Mouse (Mus musculus) midbrain, embryonic 12.5 days (tissue): Measurements from ENCODE around the gene Ciita. TPM values are rescaled to one million over a fixed set of nuclear protein-coding genes. Genes with fewer than 3 reads are reported as not detected.

Experiments used
- ATAC-seq: fragments of 200-750 bp; cut with Nextera tagmentation; 2 replicates; pipeline ENCODE4 v1.8.0; 2017; ENCODE audit warnings: low read depth, moderate TSS enrichment, moderate library complexity; ENCODE audit not compliant: low FRiP score
- H3K27ac ChIP-seq: fragments of 300-500 bp; sonication (generic); replicated peaks from 2 replicates; pipeline ENCODE4 v1.5.1; 2016; ENCODE audit warnings: mild to moderate bottlenecking
- H3K27me3 ChIP-seq: fragments of 300-500 bp; sonication (generic); 2 replicates; pipeline ENCODE4 v1.6.1; 2016; ENCODE audit warnings: mild to moderate bottlenecking
- H3K36me3 ChIP-seq: fragments of 300-500 bp; sonication (generic); 2 replicates; pipeline ENCODE4 v1.6.1; 2016
- H3K4me1 ChIP-seq: fragments of 300-500 bp; sonication (generic); 2 replicates; pipeline ENCODE4 v1.6.1; 2016
- H3K4me2 ChIP-seq: fragments of 300-500 bp; sonication (generic); replicated peaks from 2 replicates; pipeline ENCODE4 v1.6.1; 2016; ENCODE audit warnings: mild to moderate bottlenecking, moderate library complexity
- H3K4me3 ChIP-seq: fragments of 300-500 bp; sonication (generic); 2 replicates; pipeline ENCODE4 v1.5.1; 2016; ENCODE audit warnings: mild to moderate bottlenecking
- H3K9ac ChIP-seq: fragments of 300-500 bp; sonication (generic); replicated peaks from 2 replicates; pipeline ENCODE4 v1.6.1; 2016; ENCODE audit warnings: mild to moderate bottlenecking, moderate library complexity
- H3K9me3 ChIP-seq: fragments of 300-500 bp; sonication (generic); 2 replicates; pipeline ENCODE4 v1.6.1; 2016; ENCODE audit warnings: mild to moderate bottlenecking
- WGBS: fragments of 180-500 bp; shearing (Covaris S2); methylation state at CpG from one replicate; pipeline ENCODE4 v1.1.7; 2016; 5-methylcytosine and 5-hydroxymethylcytosine counted together
- polyA plus RNA-seq: library from polyadenylated mRNA; unstranded; fragments of >200 nt; fragmentation: Nextera tagmentation; extraction: Ambion mirVana; gene quantifications from 2 replicates; pipeline ENCODE4 v1.2.1, GENCODE M21; 2016

The Ciita gene
- polyA plus RNA-seq, 1 experiment from 2014 or later = 0.46 TPM

DNA sequence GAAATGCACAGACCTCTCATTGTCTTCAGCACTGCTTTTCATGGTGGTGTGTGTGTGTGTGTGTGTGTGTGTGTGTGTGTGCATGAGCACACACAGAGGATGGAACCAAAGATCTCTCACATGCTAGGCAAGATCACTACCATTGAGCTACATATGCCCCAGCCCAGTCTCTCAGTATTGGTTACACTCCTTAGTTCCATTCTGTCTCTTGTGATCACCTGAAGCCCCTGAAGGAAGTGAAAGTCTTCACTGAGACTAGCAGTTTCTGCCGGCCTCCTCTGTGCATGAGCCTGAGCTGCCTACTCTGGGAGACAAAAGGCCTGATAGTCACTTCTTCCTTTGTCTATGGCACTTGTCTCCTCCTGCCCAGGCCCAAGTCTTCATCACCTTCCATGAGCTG is 19.3 kb downstream of the Ciita start:
- Histone ChIP-seq H3K27ac (no peak overlapping the region), H3K9me3 (no peaks in the 10 kb centered on the region), H3K27me3 (no peaks in the 10 kb centered on the region), H3K4me3 (no peak overlapping the region), H3K36me3 (no peaks in the 10 kb centered on the region), H3K4me1 (no peaks in the 10 kb centered on the region), H3K4me2 (no peak overlapping the region), H3K9ac (no peak overlapping the region)
- ATAC-seq = no peak
- WGBS = 48% methylated on average over 1 of the region's 1 CpGs

DNA sequence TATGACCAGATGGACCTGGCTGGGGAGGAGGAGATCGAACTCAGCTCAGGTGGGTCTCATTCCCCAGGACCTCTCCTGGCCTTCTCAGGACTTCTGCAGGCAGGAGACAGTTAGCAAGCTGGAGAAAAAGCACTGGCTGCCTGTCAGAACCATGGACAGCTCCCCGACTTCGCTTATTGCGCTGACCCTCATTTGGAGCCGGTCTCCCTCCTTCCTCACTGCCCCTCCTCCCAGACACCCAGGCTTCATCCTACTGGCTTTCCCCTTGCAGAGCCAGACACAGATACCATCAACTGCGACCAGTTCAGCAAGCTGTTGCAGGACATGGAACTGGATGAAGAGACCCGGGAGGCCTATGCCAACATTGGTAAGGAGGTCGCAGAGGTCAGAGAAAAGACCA is 22.0 kb downstream of the Ciita start:
- Histone ChIP-seq H3K9me3 (no peaks in the 10 kb centered on the region), H3K27ac (no peak overlapping the region), H3K4me1 (no peaks in the 10 kb centered on the region), H3K36me3 (no peaks in the 10 kb centered on the region), H3K4me3 (no peak overlapping the region), H3K27me3 (no peaks in the 10 kb centered on the region; the same call in 1 of the 2 replicates), H3K9ac (no peak overlapping the region), H3K4me2 (no peak overlapping the region)
- WGBS = 17% methylated on average over 8 of the region's 8 CpGs
- no peak for ATAC-seq

DNA sequence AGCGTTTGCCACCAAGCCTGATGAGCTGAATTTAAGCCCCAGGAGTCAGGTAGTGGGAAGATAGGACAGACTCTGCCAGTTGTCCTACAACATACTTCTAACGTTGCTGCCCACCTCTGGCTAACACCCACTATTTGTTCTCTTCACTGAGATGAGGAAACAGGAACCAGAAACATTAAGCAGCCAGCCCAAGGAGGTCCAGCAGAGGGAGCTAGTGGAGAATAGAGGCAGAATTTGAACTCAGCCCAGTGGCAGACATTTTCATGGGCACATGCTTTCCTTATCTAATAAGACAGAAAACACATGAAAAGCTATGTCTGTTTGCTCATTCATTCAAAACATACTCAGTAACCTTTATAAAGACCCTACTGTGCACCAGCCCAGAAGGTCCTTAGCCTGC is 23.2 kb downstream of the Ciita start:
- no peaks in the 10 kb centered on the region for H3K9me3 ChIP-seq
- no peaks in the 10 kb centered on the region for H3K4me1 ChIP-seq
- H3K9ac ChIP-seq = no peak overlapping the region
- no peak overlapping the region for H3K4me2 ChIP-seq
- no peaks in the 10 kb centered on the region; the same call in 1 of the 2 replicates for H3K27me3 ChIP-seq
- ATAC-seq = no peak
- no peak overlapping the region for H3K27ac ChIP-seq
- no peak overlapping the region for H3K4me3 ChIP-seq
- no peaks in the 10 kb centered on the region for H3K36me3 ChIP-seq
- 80% methylated on average over 2 of the region's 2 CpGs for WGBS

DNA sequence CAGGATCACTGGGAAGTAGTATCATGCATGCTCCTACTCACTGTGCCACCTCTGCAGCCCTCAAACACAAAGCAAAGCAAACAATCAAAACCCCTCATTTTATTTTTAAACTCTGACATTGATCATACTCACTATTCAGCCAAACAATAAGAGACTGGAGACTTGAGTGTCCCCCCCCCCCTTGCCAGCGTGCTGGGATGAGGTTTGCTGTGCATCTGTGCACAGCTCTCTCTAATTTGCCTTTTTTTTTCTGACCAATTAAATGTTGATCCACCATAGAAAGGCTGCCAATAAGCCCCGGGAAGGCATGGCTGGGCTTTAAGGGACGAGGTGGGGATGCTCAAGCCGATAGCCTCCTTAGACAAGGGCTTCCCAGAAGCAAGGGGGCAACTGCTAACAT is 27.6 kb downstream of the Ciita start:
- WGBS = 48% methylated on average over 4 of the region's 4 CpGs
- no peaks in the 10 kb centered on the region for H3K9me3 ChIP-seq
- ATAC-seq = no peak
- H3K27me3 ChIP-seq = no peaks in the 10 kb centered on the region; the same call in 1 of the 2 replicates
- no peaks in the 10 kb centered on the region for H3K36me3 ChIP-seq
- no peak overlapping the region for H3K4me2 ChIP-seq
- no peak overlapping the region for H3K27ac ChIP-seq
- no peak overlapping the region for H3K4me3 ChIP-seq
- H3K4me1 ChIP-seq = no peaks in the 10 kb centered on the region
- H3K9ac ChIP-seq = no peak overlapping the region

GRCm38 (mm10) chr16:10508691-10509090 is 28.8 kb downstream of the Ciita start:
- no peaks in the 10 kb centered on the region for H3K4me1 ChIP-seq
- H3K27me3 ChIP-seq = no peaks in the 10 kb centered on the region; the same call in 1 of the 2 replicates
- no peak overlapping the region for H3K27ac ChIP-seq
- no peaks in the 10 kb centered on the region for H3K9me3 ChIP-seq
- no peak overlapping the region for H3K4me3 ChIP-seq
- no peak for ATAC-seq
- H3K36me3 ChIP-seq = no peaks in the 10 kb centered on the region
- 70% methylated on average over 6 of the region's 6 CpGs for WGBS
- H3K9ac ChIP-seq = no peak overlapping the region
- no peak overlapping the region for H3K4me2 ChIP-seq

GRCm38 (mm10) chr16:10510477-10511133 is 30.7 kb downstream of the Ciita start:
- Histone ChIP-seq H3K27ac (no peak overlapping the region), H3K36me3 (no peaks in the 10 kb centered on the region), H3K27me3 (no peaks in the 10 kb centered on the region; the same call in 1 of the 2 replicates), H3K4me3 (no peak overlapping the region), H3K4me1 (no peaks in the 10 kb centered on the region), H3K4me2 (no peak overlapping the region), H3K9me3 (no peaks in the 10 kb centered on the region), H3K9ac (no peak overlapping the region)
- no peak for ATAC-seq
- 56% methylated on average over 14 of the region's 14 CpGs for WGBS

DNA sequence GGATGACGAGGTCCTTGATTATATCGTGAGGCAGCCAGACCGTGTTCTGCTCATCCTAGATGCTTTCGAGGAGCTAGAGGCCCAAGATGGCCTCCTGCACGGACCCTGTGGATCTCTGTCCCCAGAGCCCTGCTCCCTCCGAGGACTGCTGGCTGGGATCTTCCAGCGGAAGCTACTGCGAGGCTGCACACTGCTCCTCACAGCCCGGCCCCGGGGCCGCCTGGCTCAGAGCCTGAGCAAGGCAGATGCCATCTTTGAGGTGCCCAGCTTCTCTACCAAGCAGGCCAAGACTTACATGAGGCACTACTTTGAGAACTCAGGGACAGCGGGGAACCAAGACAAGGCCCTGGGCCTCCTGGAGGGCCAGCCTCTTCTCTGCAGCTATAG is 31.3 kb downstream of the Ciita start:
- no peaks in the 10 kb centered on the region for H3K36me3 ChIP-seq
- H3K4me3 ChIP-seq = no peak overlapping the region
- no peaks in the 10 kb centered on the region for H3K4me1 ChIP-seq
- no peak overlapping the region for H3K4me2 ChIP-seq
- H3K9ac ChIP-seq = no peak overlapping the region
- H3K9me3 ChIP-seq = no peaks in the 10 kb centered on the region
- no peak overlapping the region for H3K27ac ChIP-seq
- ATAC-seq = no peak
- no peaks in the 10 kb centered on the region; the same call in 1 of the 2 replicates for H3K27me3 ChIP-seq
- WGBS = 90% methylated on average over 12 of the region's 12 CpGs

DNA sequence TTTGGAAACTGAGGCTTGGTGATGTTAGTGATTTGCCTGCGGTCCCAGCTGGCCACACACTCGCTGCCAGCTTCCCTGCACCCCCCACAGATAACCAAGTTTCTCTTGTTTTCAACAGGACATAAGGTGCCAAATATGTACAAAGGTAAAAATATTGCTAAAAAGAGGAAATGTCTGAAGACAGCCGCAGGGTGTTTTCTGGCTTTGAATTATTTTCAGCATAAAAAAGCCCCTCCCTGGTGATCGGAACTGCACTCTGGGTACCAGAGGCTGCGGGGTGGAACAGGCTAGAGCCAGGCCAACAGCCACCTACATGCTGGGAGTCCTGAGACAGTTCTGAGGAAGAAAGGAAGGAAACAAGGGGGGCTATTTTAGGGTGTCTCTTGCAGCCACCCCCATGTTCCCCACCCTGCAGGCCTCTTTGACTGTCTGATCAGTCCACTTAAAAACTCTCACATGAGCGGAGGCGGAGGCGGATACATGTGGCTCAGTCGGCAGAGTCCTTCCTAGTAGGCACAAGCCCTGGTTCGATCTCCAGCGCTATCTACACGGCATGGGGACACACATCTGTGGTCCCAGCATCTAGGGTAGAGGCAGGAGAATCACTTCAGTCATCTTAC is 36.2 kb downstream of the Ciita start:
- H3K36me3 ChIP-seq = no peaks in the 10 kb centered on the region
- H3K9ac ChIP-seq = no peak overlapping the region
- no peak overlapping the region for H3K4me2 ChIP-seq
- no peak overlapping the region for H3K27ac ChIP-seq
- ATAC-seq = no peak
- WGBS = 93% methylated on average over 12 of the region's 12 CpGs
- no peaks in the 10 kb centered on the region for H3K27me3 ChIP-seq
- H3K9me3 ChIP-seq = no peaks in the 10 kb centered on the region
- H3K4me3 ChIP-seq = no peak overlapping the region
- no peaks in the 10 kb centered on the region for H3K4me1 ChIP-seq

GRCm38 (mm10) chr16:10518030-10518429 is 38.2 kb downstream of the Ciita start:
- ATAC-seq = no peak
- Histone ChIP-seq H3K36me3 (no peaks in the 10 kb centered on the region), H3K4me1 (no peaks in the 10 kb centered on the region), H3K27ac (no peak overlapping the region), H3K4me3 (no peak overlapping the region), H3K9ac (no peak overlapping the region), H3K9me3 (no peaks in the 10 kb centered on the region), H3K4me2 (no peak overlapping the region), H3K27me3 (no peaks in the 10 kb centered on the region)
- WGBS = 73% methylated on average over 5 of the region's 5 CpGs

DNA sequence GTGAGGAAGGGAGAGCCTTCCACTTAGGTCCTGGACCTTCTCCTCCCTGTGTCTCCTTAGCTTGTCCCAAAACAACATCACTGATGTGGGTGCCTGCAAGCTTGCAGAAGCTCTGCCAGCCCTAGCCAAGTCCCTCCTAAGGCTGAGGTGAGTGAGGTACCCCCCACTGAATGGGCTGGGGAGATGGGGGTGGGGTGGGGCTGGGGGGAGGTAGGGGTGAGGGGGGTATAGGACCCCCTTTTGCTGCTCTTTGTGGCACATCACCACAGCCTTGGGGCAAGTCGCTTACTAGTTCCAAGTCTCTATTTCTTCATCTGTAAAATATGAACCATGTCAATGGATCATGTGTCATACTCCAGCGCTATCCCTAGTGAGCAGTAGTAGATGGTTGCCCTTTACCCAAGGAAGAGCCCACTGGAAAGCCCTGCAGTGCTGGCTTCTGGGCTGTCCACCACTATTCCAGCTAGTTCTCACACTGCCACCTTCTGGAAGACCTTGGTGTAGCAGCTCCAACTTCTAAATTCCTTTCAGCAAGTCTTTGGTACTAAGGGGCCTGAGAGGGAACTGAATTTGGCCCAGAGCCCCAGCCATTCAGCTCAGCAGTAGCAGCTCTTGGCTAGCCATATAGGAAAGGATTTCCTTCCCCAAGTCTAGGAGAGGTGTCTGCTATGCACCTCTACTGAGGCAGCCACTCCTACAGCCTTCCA is 41.2 kb downstream of the Ciita start:
- Histone ChIP-seq H3K9me3 (no peaks in the 10 kb centered on the region), H3K36me3 (no peaks in the 10 kb centered on the region), H3K9ac (no peak overlapping the region), H3K27ac (no peak overlapping the region), H3K4me1 (no peaks in the 10 kb centered on the region), H3K4me3 (no peak overlapping the region), H3K27me3 (no peaks in the 10 kb centered on the region), H3K4me2 (no peak overlapping the region)
- peak; percentile 72 for ATAC-seq
- WGBS = 36% methylated on average over 2 of the region's 2 CpGs

GRCm38 (mm10) chr16:10522811-10523210 is 43.0 kb downstream of the Ciita start:
- WGBS = 91% methylated on average over 1 of the region's 1 CpGs
- H3K4me3 ChIP-seq = no peak overlapping the region
- no peak overlapping the region for H3K27ac ChIP-seq
- H3K4me2 ChIP-seq = no peak overlapping the region
- ATAC-seq = 0 out of 2 replicates have a peak, but pooled peaks have one; percentile 29
- no peaks in the 10 kb centered on the region for H3K27me3 ChIP-seq
- H3K36me3 ChIP-seq = no peaks in the 10 kb centered on the region
- no peak overlapping the region for H3K9ac ChIP-seq
- no peaks in the 10 kb centered on the region for H3K9me3 ChIP-seq
- no peaks in the 10 kb centered on the region for H3K4me1 ChIP-seq

DNA sequence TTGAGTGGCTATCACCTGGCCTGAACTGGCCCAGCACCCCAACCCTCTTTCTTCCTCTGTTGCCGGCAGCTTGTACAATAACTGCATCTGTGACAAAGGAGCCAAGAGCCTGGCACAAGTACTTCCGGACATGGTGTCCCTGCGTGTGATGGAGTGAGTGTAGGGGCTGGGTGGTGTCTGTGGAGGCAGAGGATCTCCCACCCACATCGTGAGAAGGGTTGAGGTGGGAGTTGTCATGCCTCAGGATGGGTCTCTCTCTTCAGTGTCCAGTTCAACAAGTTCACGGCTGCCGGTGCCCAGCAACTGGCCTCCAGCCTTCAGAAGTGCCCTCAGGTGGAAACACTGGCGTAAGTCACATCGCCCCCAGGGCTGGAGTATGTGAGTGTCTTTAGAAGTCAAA is 43.8 kb downstream of the Ciita start:
- no peak for ATAC-seq
- no peaks in the 10 kb centered on the region for H3K9me3 ChIP-seq
- 87% methylated on average over 8 of the region's 8 CpGs for WGBS

More for the DNA sequence above, 43.8 kb downstream of the Ciita start:
- no peaks in the 10 kb centered on the region for H3K27me3 ChIP-seq
- H3K4me2 ChIP-seq = no peak overlapping the region
- H3K9ac ChIP-seq = no peak overlapping the region
- H3K4me1 ChIP-seq = no peaks in the 10 kb centered on the region
- H3K36me3 ChIP-seq = no peaks in the 10 kb centered on the region
- no peak overlapping the region for H3K4me3 ChIP-seq
- no peak overlapping the region for H3K27ac ChIP-seq
